Mouse (Mus musculus) urinary bladder, adult 18-20 months (tissue): ENCODE data around the gene Gm8947.

Experiments
- DNase-seq, 2 experiments: peaks; one replicate each; pipeline ENCODE4 v3.0.0; 2022; ENCODE audit warnings: low spot score in 2 of 2, mixed read lengths in 2 of 2

Gene Gm8947

DNA sequence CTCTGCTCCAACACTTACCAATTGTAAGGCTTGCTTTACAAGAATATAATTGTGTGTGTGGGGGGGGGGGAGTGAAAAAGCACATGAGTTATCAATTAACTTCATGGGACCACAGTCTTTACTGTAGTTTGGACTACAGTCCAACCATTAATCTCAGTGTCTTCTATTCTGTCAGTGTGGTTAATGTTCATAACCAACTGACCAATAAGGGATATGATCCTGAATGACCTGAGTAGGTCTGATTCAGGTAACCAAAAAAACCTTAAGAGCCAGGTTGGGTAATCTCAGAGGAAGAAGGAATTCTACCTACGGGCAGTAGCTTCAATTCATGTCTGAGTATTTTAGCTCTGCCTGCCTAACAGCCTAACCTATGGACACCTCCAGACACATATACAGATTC lies 32.4 kb downstream of the Gm8947 start:
- no peak for DNase-seq

DNA sequence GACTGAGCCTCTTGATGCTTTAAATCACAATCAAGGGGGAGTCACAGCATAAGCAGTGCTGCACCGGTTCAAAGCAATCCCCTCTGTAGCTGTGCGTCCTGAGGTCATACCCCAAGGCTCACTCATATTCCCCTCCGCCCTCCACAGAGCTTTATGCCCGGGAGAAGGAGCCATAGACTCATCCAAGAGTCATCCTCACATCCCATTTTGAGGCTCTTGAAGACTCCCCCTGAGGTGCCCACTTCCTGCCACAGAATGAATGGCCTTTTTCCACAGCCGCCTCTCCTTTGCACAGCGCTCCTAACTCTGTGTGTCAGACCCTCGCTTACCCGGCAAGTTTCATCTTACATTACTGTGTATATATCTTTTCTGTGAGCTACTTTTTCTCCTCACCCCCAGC lies 35.3 kb downstream of the Gm8947 start:
- DNase-seq, result no peak

DNA sequence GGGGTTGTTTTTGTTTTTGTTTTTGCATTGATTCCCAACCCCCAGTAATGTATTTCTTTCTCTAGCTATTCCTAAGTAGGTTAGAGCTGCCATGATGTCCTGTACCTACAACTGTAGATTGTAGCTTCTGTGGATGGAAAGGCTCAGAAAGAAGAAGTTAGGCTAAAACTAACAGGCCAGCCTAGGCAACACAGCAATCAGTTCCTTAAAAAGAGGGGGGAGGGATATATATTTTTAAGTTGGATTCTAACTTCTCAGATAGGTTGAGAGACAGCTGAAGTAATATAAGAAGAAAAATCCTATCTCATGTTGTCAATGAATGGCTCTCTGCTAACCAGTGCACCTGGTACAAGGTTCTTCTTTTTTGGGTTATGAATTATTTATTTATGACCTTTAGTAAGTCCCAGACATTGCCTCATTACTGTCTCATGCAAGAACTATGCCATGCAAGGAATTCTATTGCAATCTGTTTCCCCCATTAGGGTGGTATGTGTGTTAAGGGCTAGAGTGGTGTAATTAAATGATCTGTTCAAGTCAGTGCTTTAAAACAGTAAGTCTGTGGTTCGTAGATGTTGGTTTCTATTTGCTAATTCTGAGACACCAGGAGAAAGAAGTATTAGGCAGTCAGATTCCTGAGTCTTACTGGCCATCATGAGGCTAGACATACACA lies 36.3 kb downstream of the Gm8947 start:
- DNase-seq, result no peak

DNA sequence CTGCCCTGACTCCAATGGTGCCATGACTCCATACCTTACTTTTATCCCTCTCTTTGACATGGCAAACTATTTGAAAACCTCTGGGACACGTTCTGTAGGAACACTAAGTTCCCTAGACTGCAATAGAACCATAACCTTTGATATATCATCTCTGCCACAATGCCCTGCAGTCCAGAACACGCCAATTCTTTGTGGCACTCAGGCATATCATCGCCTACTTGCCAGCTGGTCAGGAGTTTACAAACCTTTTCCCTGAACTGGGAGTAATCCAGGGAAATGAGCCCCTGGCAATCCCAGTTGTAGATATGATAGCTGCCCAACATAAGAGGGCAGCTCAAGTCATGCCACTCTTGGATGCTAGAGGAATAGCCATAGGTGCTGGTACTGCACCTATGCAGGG lies 40.2 kb downstream of the Gm8947 start:
- DNase-seq, result no peak

DNA sequence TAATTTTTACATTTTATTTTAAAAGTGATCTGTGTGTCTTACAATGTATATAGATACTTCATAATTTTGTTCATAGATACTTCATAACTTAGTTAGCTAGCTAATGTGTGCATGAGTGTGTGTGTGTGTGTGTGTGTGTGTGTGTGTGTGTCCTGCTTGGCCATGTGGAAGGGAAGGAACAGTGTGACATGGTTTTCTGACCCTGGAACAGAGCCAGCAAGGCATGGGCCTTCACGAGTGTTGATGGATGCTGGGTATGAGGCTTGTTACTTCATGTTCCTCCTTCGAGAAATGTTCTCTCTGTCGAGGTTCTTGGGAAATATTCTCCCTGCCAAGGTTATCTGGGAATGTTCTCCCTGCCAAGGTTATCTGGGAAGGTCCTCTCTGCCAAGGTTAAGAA lies 41.6 kb downstream of the Gm8947 start:
- no peak for DNase-seq

DNA sequence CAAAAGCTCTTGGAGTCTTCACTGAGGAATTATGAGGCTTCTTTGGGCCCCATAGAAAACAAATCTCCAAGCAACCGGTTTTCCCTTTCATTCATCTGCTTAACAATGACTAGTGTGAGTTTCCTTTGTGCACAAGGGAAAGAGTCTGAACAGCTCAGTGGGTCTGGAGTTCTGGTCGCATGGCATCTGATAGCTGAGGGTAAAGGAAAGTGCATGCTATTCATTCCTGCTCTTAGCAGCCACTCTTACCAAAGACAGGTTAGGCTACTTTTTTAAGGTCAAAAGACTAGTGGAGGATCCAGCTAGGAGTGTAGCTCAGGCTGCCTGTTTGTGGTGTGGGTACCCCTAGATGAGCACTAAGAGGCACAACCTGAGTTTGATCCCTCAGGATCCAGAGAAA lies 43.4 kb downstream of the Gm8947 start:
- DNase-seq, result no peak

DNA sequence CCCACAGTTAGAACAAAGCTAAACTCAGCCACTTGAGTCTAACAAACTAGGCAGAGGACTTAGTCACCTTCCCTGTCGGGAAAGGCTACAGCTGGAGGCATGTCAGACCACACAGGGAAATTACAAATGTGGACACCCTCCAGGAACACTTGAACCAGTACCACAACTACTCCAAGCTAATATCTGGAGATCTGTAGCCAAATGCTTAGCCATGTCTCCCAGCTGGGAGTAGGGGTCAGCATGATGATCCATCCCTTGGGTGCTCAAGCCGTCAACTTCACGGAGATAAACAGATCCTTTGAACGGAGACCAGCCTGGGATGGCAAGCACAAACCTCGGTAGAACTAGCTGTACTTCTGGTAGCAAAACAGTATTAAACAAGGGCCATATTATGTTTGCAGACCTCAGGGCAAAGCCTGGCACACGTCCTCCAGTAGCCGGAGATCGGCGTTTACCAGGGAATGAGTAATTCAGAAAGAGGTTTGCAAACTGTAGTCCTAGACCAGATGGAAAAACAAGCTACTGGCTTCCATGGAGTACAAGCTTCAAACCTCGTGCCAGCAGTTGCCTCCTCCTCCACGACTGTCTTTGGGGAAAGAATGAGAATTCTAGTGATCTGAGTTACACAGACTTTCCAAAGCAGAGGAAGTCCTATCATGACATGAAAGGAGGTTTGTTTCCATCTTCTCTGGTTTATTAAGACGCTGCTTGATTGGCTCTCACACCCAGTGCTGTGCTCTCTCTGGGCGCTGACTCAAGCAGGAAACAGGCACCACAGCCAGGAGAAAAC lies 44.2 kb downstream of the Gm8947 start:
- no peak for DNase-seq

DNA sequence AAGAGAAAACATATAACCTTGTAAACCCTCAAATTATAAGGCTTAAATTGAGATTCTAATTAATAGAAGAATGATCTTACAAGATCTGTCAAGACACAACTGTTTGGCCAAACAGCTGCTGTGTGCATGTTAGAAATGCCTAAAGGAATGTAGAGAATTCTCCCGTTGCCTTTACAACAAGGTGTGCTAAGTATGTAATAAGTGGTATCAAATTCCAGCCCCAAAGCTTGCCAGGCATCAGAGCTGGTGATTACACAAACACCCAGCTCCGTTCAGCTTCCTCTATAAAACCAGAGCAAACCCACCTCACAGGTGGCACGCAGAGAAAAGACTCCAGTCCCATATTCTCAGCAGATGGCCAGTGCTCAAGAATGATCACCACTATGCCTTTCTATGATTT lies 45.6 kb downstream of the Gm8947 start:
- DNase-seq, result no peak

DNA sequence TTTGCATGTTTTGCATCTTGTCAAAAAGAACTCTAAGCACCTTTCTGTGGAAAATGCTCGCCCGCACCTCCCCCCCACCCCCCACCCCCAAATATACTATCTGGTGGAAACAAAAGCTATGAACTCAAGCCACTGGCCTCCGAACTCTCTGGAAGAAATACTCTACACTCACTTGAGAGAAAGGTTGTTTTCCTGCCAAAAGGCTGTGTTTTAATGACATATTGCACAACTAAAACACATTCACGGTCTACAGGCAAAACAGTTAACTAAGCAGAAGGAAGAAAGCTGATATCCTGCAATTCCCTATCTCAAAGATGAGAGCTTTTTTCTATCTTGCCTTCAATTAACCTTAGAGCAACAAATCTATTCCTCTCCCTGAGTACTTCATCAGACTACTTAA lies 51.2 kb downstream of the Gm8947 start:
- DNase-seq, result no peak
